Mouse (Mus musculus): ENCODE results near the gene Nutf2. TPM values are rescaled to one million over a fixed set of nuclear protein-coding genes. Genes with fewer than 3 reads are reported as not detected.

Gene Nutf2
- polyA plus RNA-seq, 1 experiment: 258 TPM

- Histone ChIP-seq H3K79me2 (ENCODE audit: control insufficient read depth, insufficient read depth) (no peaks in the 10 kb centered on the region), H3K4me3 (ENCODE audit: insufficient read depth, poor library complexity, severe bottlenecking) (no peak overlapping the region), H3K36me3 (ENCODE audit: control insufficient read depth, insufficient read depth) (peaks cover 56% of the 10 kb centered on the region)
Observed at GRCm38 (mm10) chr8:105892432-105892831, 32.1 kb downstream of the Nutf2 start.

DNA sequence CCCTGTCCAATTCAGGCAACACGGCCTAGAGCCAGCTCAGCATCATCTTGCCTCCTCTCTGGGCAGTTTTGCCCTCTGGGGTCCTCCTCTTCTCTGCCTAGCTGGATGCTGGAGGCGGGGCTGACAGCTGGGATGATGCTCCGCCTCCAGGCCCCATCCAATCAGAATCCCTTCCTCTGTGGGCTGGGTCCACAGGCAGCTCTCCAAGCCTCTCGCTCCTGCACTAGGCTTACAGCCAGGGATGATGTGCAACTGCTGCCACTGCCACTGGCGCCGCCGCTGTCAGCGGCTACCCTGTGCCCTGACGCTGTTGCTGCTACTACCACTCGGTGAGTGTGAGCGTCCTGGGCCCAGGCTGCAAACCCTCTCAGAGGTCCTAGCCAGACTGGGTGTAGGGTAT, 33.0 kb downstream of the Nutf2 start, which contains the start of gene Nrn1l:
TSS of gene Nrn1l (plus strand) at position 229 of the 400 bp plus-strand sequence.
- H3K79me2 ChIP-seq (ENCODE audit: control insufficient read depth, insufficient read depth): no peaks in the 10 kb centered on the region
- H3ac ChIP-seq (ENCODE audit: control insufficient read depth, insufficient read length, low read depth): no peak within 1 kb of the TSS
- no peak within 1 kb of the TSS for H3K4me3 ChIP-seq (ENCODE audit: insufficient read depth, poor library complexity, severe bottlenecking)
- no peaks in the 10 kb centered on the region for H3K27me3 ChIP-seq (ENCODE audit: control insufficient read depth, insufficient read depth, insufficient read length)
- H3K36me3 ChIP-seq (ENCODE audit: control insufficient read depth, insufficient read depth): peaks cover 47% of the 10 kb centered on the region
- TF ChIP-seq USF1 (IDR thresholded peaks at IDR 0.05; ENCODE audit: low read depth) (no peak), MAX (IDR thresholded peaks at IDR 0.05) (no peak), CTCF (IDR thresholded peaks at IDR 0.05; ENCODE audit: control insufficient read depth, insufficient read depth, insufficient read length) (no peak), MYOG (IDR thresholded peaks at IDR 0.05; ENCODE audit: control insufficient read depth, extremely low read depth, insufficient read length) (no peak), FOSL1 (IDR thresholded peaks at IDR 0.05; ENCODE audit: insufficient read depth, low read length, poor library complexity, severe bottlenecking) (no peak)
- H3K79me3 ChIP-seq (ENCODE audit: low read depth): no peaks in the 10 kb centered on the region

More at GRCm38 (mm10) chr8:105892432-105892831, 32.1 kb downstream of the Nutf2 start:
- Histone ChIP-seq H3K79me3 (ENCODE audit: low read depth) (no peaks in the 10 kb centered on the region), H3ac (ENCODE audit: control insufficient read depth, insufficient read length, low read depth) (no peak overlapping the region), H3K27me3 (ENCODE audit: control insufficient read depth, insufficient read depth, insufficient read length) (no peaks in the 10 kb centered on the region)
- TF ChIP-seq USF1 (IDR thresholded peaks at IDR 0.05; ENCODE audit: low read depth) (no peak), MAX (IDR thresholded peaks at IDR 0.05) (no peak), MYOD1 (IDR thresholded peaks at IDR 0.05; ENCODE audit: control insufficient read depth, insufficient read length, low read depth) (no peak), CTCF (IDR thresholded peaks at IDR 0.05; ENCODE audit: control insufficient read depth, insufficient read depth, insufficient read length) (no peak), MYOG (IDR thresholded peaks at IDR 0.05; ENCODE audit: control insufficient read depth, extremely low read depth, insufficient read length) (no peak), FOSL1 (IDR thresholded peaks at IDR 0.05; ENCODE audit: insufficient read depth, low read length, poor library complexity, severe bottlenecking) (no peak)

DNA sequence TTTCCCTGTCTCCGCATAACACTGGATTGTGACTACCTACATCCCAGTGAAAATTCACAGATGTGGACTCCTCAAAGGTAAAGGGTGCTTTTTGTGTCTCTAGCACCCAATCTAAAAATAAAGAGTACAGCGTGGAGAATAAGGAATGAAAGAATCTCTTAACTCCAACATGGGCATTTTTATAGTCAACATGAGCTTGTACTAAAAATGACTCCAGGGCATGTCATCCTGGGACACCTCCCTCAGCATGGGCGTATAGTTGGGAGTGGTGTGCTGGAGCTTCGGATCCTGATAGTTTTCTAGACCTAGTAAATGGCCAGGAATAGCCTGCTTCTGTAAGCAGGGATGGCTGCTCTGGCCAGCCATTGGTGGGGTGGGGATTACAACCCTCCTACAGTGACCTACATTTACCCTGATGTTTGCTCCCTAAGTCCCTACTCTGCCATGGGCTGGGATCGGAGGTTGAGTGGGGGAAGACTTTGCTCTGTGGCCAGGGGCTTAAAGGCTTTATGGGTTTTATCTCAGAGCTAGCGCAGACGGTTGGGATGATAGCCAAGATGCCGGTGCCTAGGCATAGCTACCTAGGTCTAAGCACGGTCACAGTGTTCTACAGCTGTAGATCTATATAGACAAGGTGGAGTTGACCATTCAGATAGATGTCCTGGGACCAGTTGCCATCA, 37.6 kb downstream of the Nutf2 start:
- Histone ChIP-seq H3K4me3 (ENCODE audit: insufficient read depth, poor library complexity, severe bottlenecking) (no peak overlapping the region), H3K36me3 (ENCODE audit: control insufficient read depth, insufficient read depth) (peaks cover 2% of the 10 kb centered on the region), H3K27me3 (ENCODE audit: control insufficient read depth, insufficient read depth, insufficient read length) (no peaks in the 10 kb centered on the region), H3K79me2 (ENCODE audit: control insufficient read depth, insufficient read depth) (peaks cover 22% of the 10 kb centered on the region), H3K79me3 (ENCODE audit: low read depth) (peaks cover 4% of the 10 kb centered on the region), H3ac (ENCODE audit: control insufficient read depth, insufficient read length, low read depth) (no peak overlapping the region)
- TF ChIP-seq CEBPB (IDR thresholded peaks at IDR 0.05; ENCODE audit: low read depth) (no peak), CTCF (IDR thresholded peaks at IDR 0.05; ENCODE audit: control insufficient read depth, insufficient read depth, insufficient read length) (no peak), USF1 (IDR thresholded peaks at IDR 0.05; ENCODE audit: low read depth) (no peak), MAX (IDR thresholded peaks at IDR 0.05) (no peak), MYOD1 (IDR thresholded peaks at IDR 0.05; ENCODE audit: control insufficient read depth, insufficient read length, low read depth) (no peak), MYOG (IDR thresholded peaks at IDR 0.05; ENCODE audit: control insufficient read depth, extremely low read depth, insufficient read length) (no peak), FOSL1 (IDR thresholded peaks at IDR 0.05; ENCODE audit: insufficient read depth, low read length, poor library complexity, severe bottlenecking) (no peak)

- peaks cover 24% of the 10 kb centered on the region for H3K79me2 ChIP-seq (ENCODE audit: control insufficient read depth, insufficient read depth)
- peaks cover 6% of the 10 kb centered on the region for H3K79me3 ChIP-seq (ENCODE audit: low read depth)
- no peaks in the 10 kb centered on the region for H3K36me3 ChIP-seq (ENCODE audit: control insufficient read depth, insufficient read depth)
- peak within 1 kb of the TSS; percentile 75 for H3K4me3 ChIP-seq (ENCODE audit: insufficient read depth, poor library complexity, severe bottlenecking)
- TF ChIP-seq CTCF (IDR thresholded peaks at IDR 0.05; ENCODE audit: control insufficient read depth, insufficient read depth, insufficient read length): no peak
- TF ChIP-seq CEBPB (IDR thresholded peaks at IDR 0.05; ENCODE audit: low read depth): no peak
- no peak for TF ChIP-seq USF1 (IDR thresholded peaks at IDR 0.05; ENCODE audit: low read depth)
- TF ChIP-seq MYOD1 (IDR thresholded peaks at IDR 0.05; ENCODE audit: control insufficient read depth, insufficient read length, low read depth): no peak
- TF ChIP-seq FOSL1 (IDR thresholded peaks at IDR 0.05; ENCODE audit: insufficient read depth, low read length, poor library complexity, severe bottlenecking): no peak
- no peaks in the 10 kb centered on the region for H3K27me3 ChIP-seq (ENCODE audit: control insufficient read depth, insufficient read depth, insufficient read length)
- peak within 1 kb of the TSS; percentile 100 for H3ac ChIP-seq (ENCODE audit: control insufficient read depth, insufficient read length, low read depth)
Observed at GRCm38 (mm10) chr8:105900180-105900940, 40.0 kb downstream of the Nutf2 start, which contains the start of gene Pskh1. Gene Pskh1, plus strand, starts transcription at chr8:105900441.

DNA sequence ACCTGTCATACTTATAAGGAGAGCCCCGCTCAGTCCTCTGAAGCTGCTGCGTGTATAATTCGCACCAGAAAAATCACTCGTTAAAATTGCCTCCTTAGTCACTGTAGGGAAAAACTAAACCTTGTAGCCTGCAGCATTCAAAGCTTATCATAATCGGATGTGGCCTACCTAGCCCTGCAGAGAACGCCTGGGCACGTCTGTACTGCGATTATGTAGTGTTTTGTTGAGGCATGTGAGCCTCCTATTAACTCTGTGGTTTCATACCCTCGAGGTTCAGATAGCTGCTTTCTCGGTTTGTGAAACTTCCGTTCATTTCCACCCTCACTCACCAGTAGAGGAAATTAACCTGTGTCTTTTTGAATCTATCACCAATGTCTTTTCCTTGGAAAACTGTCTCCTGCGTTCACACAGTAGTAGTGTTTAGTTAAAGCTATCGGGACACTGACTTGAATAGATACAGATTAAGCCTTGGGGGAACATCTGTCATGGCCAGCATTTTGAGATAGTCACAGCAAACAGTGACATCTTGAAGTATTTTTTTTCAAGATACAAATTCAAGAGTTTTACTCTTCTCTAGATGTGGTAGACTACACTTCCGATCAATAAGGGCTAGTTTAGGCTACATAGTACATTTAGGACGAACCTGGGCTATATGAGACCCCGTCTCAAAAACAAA, 40.7 kb downstream of the Nutf2 start:
- no peak for TF ChIP-seq CTCF (IDR thresholded peaks at IDR 0.05; ENCODE audit: control insufficient read depth, insufficient read depth, insufficient read length)
- no peak for TF ChIP-seq MAX (IDR thresholded peaks at IDR 0.05)
- no peak for TF ChIP-seq FOSL1 (IDR thresholded peaks at IDR 0.05; ENCODE audit: insufficient read depth, low read length, poor library complexity, severe bottlenecking)
- TF ChIP-seq CEBPB (IDR thresholded peaks at IDR 0.05; ENCODE audit: low read depth): no peak
- TF ChIP-seq MYOG (IDR thresholded peaks at IDR 0.05; ENCODE audit: control insufficient read depth, extremely low read depth, insufficient read length): no peak
- TF ChIP-seq MYOD1 (IDR thresholded peaks at IDR 0.05; ENCODE audit: control insufficient read depth, insufficient read length, low read depth): no peak
- TF ChIP-seq USF1 (IDR thresholded peaks at IDR 0.05; ENCODE audit: low read depth): no peak
- peaks cover 6% of the 10 kb centered on the region for H3K79me3 ChIP-seq (ENCODE audit: low read depth)
- H3K27me3 ChIP-seq (ENCODE audit: control insufficient read depth, insufficient read depth, insufficient read length): no peaks in the 10 kb centered on the region
- H3K79me2 ChIP-seq (ENCODE audit: control insufficient read depth, insufficient read depth): peaks cover 29% of the 10 kb centered on the region
- no peaks in the 10 kb centered on the region for H3K36me3 ChIP-seq (ENCODE audit: control insufficient read depth, insufficient read depth)
- H3ac ChIP-seq (ENCODE audit: control insufficient read depth, insufficient read length, low read depth): peak overlapping the region; percentile 100
- peak overlapping the region; percentile 75 for H3K4me3 ChIP-seq (ENCODE audit: insufficient read depth, poor library complexity, severe bottlenecking)

Data from C2C12 (cell line).